Mouse (Mus musculus) cerebral cortex, adult 2 months (tissue): ENCODE data around the gene Gpr68.

ENCODE experiments used
- WGBS: fragments of 180-500 bp; shearing (Covaris S2); methylation state at CpG from one replicate; pipeline ENCODE4 v1.1.7; 2018; 5-methylcytosine and 5-hydroxymethylcytosine counted together

The Gpr68 gene

GRCm38 (mm10) chr12:100871841-100872240, 36.2 kb downstream of the Gpr68 start:
- WGBS = 82% methylated on average over 2 of the region's 2 CpGs

- WGBS = 88% methylated on average over 6 of the region's 6 CpGs
Observed at GRCm38 (mm10) chr12:100871234-100871633, 36.8 kb downstream of the Gpr68 start.

GRCm38 (mm10) chr12:100868049-100868622, 39.9 kb downstream of the Gpr68 start:
- WGBS = 45% methylated on average over 4 of the region's 4 CpGs

GRCm38 (mm10) chr12:100867097-100867496, 40.9 kb downstream of the Gpr68 start:
- 79% methylated on average over 8 of the region's 8 CpGs for WGBS

- 71% methylated on average over 11 of the region's 11 CpGs for WGBS
Observed at GRCm38 (mm10) chr12:100865509-100866078, 42.4 kb downstream of the Gpr68 start.

GRCm38 (mm10) chr12:100862856-100863446, 45.0 kb downstream of the Gpr68 start:
- WGBS = 76% methylated on average over 3 of the region's 3 CpGs

- WGBS = 86% methylated on average over 3 of the region's 3 CpGs
Observed at GRCm38 (mm10) chr12:100862272-100862671, 45.7 kb downstream of the Gpr68 start.

- 79% methylated on average over 7 of the region's 7 CpGs for WGBS
Observed at GRCm38 (mm10) chr12:100857791-100858190, 50.2 kb downstream of the Gpr68 start.

GRCm38 (mm10) chr12:100856337-100856736, 51.7 kb downstream of the Gpr68 start:
- 96% methylated on average over 2 of the region's 2 CpGs for WGBS

- WGBS = 91% methylated on average over 3 of the region's 3 CpGs
Observed at GRCm38 (mm10) chr12:100852370-100852769, 55.6 kb downstream of the Gpr68 start.

- WGBS = 83% methylated on average over 7 of the region's 7 CpGs
Observed at GRCm38 (mm10) chr12:100849421-100850138, 58.4 kb downstream of the Gpr68 start.

- 89% methylated on average over 11 of the region's 11 CpGs for WGBS
Observed at GRCm38 (mm10) chr12:100847437-100848080, 60.4 kb downstream of the Gpr68 start.

- WGBS = 76% methylated on average over 1 of the region's 1 CpGs
Observed at GRCm38 (mm10) chr12:100846566-100846965, 61.4 kb downstream of the Gpr68 start.

- 41% methylated on average over 2 of the region's 2 CpGs for WGBS
Observed at GRCm38 (mm10) chr12:100845829-100846228, 62.2 kb downstream of the Gpr68 start.

GRCm38 (mm10) chr12:100844546-100844945, 63.5 kb downstream of the Gpr68 start:
- 93% methylated on average over 7 of the region's 7 CpGs for WGBS

- WGBS = 94% methylated on average over 4 of the region's 4 CpGs
Observed at GRCm38 (mm10) chr12:100843171-100843570, 64.8 kb downstream of the Gpr68 start.

- 10% methylated on average over 3 of the region's 3 CpGs for WGBS
Observed at GRCm38 (mm10) chr12:100841211-100841792, 66.7 kb downstream of the Gpr68 start.

GRCm38 (mm10) chr12:100839926-100840325, 68.1 kb downstream of the Gpr68 start:
- 88% methylated on average over 6 of the region's 6 CpGs for WGBS

- WGBS = 62% methylated on average over 8 of the region's 8 CpGs
Observed at GRCm38 (mm10) chr12:100839079-100839600, 68.9 kb downstream of the Gpr68 start.

- 81% methylated on average over 3 of the region's 3 CpGs for WGBS
Observed at GRCm38 (mm10) chr12:100837208-100837607, 70.8 kb downstream of the Gpr68 start.

- WGBS = 59% methylated on average over 8 of the region's 8 CpGs
Observed at GRCm38 (mm10) chr12:100831629-100832325, 76.2 kb downstream of the Gpr68 start.
